Mouse (Mus musculus) neural tube, embryonic 14.5 days (tissue): ENCODE measurements around the gene Mbnl3. TPM values are rescaled to one million over a fixed set of nuclear protein-coding genes. Genes with fewer than 3 reads are reported as not detected.

ENCODE experiments used
- ATAC-seq: fragments of 200-750 bp; cut with Nextera tagmentation; 2 replicates; pipeline ENCODE4 v1.8.0; 2017; ENCODE audit warnings: low read depth, mild to moderate bottlenecking, moderate TSS enrichment, moderate library complexity
- H3K27ac ChIP-seq: fragments of 300-500 bp; sonication (generic); 2 replicates; pipeline ENCODE4 v1.5.1; 2014; ENCODE audit warnings: low read depth, mild to moderate bottlenecking, control low read depth, low read length, moderate library complexity, mixed read lengths
- H3K27me3 ChIP-seq: fragments of 300-500 bp; sonication (generic); 2 replicates; pipeline ENCODE4 v1.6.1; 2014; ENCODE audit warnings: low read length; ENCODE audit not compliant: control insufficient read depth, insufficient read depth
- H3K36me3 ChIP-seq: fragments of 300-500 bp; sonication (generic); 2 replicates; pipeline ENCODE4 v1.6.1; 2014; ENCODE audit warnings: low read length, mixed read lengths; ENCODE audit not compliant: control insufficient read depth, insufficient read depth
- H3K4me1 ChIP-seq: fragments of 300-500 bp; sonication (generic); 2 replicates; pipeline ENCODE4 v1.6.1; 2014; ENCODE audit warnings: low read length; ENCODE audit not compliant: control insufficient read depth, insufficient read depth
- H3K4me2 ChIP-seq: fragments of 300-500 bp; sonication (generic); 2 replicates; pipeline ENCODE4 v1.6.1; 2014; ENCODE audit warnings: mild to moderate bottlenecking, low read depth, low read length, control low read depth
- H3K4me3 ChIP-seq: fragments of 300-500 bp; sonication (generic); 2 replicates; pipeline ENCODE4 v1.5.1; 2014; ENCODE audit warnings: low read depth, low read length, control low read depth, mixed read lengths
- H3K9ac ChIP-seq: fragments of 300-500 bp; sonication (generic); replicated peaks from 2 replicates; pipeline ENCODE4 v1.6.1; 2014; ENCODE audit warnings: low read depth, mild to moderate bottlenecking, control low read depth, low read length, mixed read lengths
- H3K9me3 ChIP-seq: fragments of 300-500 bp; sonication (generic); 2 replicates; pipeline ENCODE4 v1.6.1; 2016; ENCODE audit warnings: low read length; ENCODE audit not compliant: control insufficient read depth
- WGBS: fragments of 180-500 bp; shearing (Covaris S2); extraction: QIAGEN DNeasy Blood & Tissue Kit; methylation state at CpG from one replicate; pipeline ENCODE4 v1.1.7; 2014; 5-methylcytosine and 5-hydroxymethylcytosine counted together
- polyA plus RNA-seq: library from polyadenylated mRNA; unstranded; fragments of >200 nt; fragmentation: Nextera tagmentation; extraction: Ambion mirVana; gene quantifications from 2 replicates; pipeline ENCODE4 v1.2.1, GENCODE M21; 2014

Mbnl3 gene
- 0.16 and 0.93 TPM in 2 replicates for polyA plus RNA-seq

- H3K27ac ChIP-seq, result no peak within 1 kb of the TSS
- no peaks in the 10 kb centered on the region for H3K9me3 ChIP-seq
- 27% methylated on average over 11 of the region's 11 CpGs for WGBS
- peaks cover 8% of the 10 kb centered on the region; the same call in 1 of the 2 replicates for H3K27me3 ChIP-seq
- H3K9ac ChIP-seq, result no peak within 1 kb of the TSS
- H3K36me3 ChIP-seq, result no peaks in the 10 kb centered on the region
- peak within 1 kb of the TSS; percentile 78 for H3K4me2 ChIP-seq
- peak within 1 kb of the TSS; percentile 41 for H3K4me3 ChIP-seq
- ATAC-seq, result no peak
- no peaks in the 10 kb centered on the region for H3K4me1 ChIP-seq
These were observed at the start of gene Mbnl3 for GRCm38 (mm10) chrX:51206432-51206831. Mbnl3 (minus strand) TSS chrX:51206532.

DNA sequence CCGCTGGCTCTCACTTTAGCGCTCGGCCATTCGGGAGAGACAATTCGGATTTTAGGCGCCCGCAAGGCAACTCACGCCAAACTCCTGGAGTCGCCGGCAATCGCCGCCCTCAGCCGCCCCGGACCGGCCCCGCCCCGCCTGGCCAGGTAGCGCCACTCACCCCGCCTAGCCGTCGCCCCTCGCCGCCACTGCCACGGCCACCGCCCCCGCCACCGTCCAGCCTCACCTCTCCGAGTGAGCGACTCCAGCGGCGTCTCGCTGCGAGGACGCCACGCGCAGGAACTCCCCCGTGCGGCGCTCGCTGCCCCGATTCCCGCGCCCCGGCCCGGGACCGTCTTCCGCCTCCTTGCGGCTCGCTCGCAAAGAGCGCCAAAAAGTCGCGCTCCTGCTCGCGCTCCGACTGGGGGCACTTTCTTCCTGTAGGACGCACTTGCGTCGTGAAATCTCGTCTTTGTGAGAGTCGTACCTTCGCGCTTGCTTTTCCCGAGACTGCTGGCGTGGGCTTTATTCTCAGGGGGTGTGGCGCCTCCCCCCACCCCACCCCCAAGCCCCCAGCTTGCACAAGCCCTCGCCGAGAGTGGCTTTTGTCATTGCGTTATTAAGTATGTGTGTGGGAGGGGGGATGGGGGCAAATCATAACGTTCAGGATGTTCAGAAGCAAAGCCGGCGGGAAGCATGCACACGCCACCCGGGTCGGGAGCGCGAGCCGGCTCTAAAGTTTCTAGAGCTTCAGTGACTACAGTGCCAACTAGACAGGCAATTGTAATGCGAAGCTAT is 596 bp downstream of the Mbnl3 start:
- Histone ChIP-seq H3K4me1 (no peaks in the 10 kb centered on the region), H3K27ac (no peak overlapping the region), H3K9ac (no peak overlapping the region), H3K4me2 (peak overlapping the region; percentile 78), H3K36me3 (no peaks in the 10 kb centered on the region), H3K9me3 (no peaks in the 10 kb centered on the region), H3K4me3 (peak overlapping the region; percentile 41), H3K27me3 (peaks cover 8% of the 10 kb centered on the region; the same call in 1 of the 2 replicates)
- WGBS, result 21% methylated on average over 71 of the region's 79 CpGs
- ATAC-seq, result peak; percentile 80

DNA sequence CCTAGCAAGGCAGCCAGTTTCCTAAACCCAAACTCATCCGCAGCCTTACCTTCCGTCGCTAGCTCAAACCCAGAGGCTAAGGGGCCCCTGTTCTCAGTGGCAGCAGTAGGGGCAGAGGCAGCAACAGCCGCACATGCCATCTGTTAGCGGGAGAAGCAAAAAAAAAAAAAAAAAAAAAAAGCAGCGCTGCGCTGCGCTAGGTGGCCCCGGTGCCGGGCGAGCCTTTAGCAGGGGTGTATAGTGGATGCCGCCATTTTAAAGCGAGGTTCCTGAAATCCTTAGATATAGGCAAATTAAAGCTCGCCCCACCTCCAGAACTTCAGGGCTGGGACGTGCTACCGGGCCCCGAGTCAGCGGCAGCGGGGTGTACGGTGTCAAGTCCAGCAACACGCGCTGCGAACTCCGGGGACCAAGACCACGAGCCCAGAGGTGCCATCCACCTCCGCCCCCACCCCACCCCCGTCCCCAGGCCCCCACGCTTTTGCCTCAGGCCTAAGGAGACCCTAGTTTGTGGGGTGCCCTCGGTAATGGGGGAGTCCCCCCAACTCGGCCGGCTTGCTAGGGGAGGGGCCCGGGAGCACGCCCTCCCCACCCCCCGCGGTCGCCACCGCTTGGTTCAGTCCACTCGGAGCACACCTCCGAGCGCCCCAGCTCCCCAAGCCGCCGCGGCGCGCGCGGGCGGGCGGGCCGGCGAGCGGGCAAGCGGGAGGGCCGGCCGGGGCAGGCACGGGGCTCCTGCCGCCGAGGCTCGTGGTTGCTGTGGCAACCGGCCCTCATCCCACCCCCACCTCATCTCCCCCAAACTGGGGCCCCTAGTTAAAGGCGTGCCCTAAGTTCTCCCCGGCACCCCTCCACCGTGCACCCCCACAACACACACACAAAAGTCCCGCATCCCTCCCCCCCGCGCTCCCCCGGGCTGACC is 1.4 kb downstream of the Mbnl3 start:
- Histone ChIP-seq H3K9me3 (no peaks in the 10 kb centered on the region), H3K27me3 (peaks cover 8% of the 10 kb centered on the region; the same call in 1 of the 2 replicates), H3K4me1 (no peaks in the 10 kb centered on the region), H3K27ac (no peak overlapping the region), H3K9ac (no peak overlapping the region), H3K4me3 (peak overlapping the region; percentile 41), H3K4me2 (peak overlapping the region; percentile 78), H3K36me3 (no peaks in the 10 kb centered on the region)
- ATAC-seq, result peak; percentile 84
- 21% methylated on average over 50 of the region's 67 CpGs for WGBS

- ATAC-seq, result no peak
- no peaks in the 10 kb centered on the region for H3K9me3 ChIP-seq
- no peak overlapping the region for H3K27ac ChIP-seq
- no peaks in the 10 kb centered on the region for H3K27me3 ChIP-seq
- H3K4me2 ChIP-seq, result no peak overlapping the region
- H3K9ac ChIP-seq, result no peak overlapping the region
- no peak overlapping the region for H3K4me3 ChIP-seq
- H3K36me3 ChIP-seq, result no peaks in the 10 kb centered on the region
- H3K4me1 ChIP-seq, result no peaks in the 10 kb centered on the region
These were observed 9.3 kb downstream of the Mbnl3 start for GRCm38 (mm10) chrX:51197012-51197411.

GRCm38 (mm10) chrX:51171914-51172313 is 34.4 kb downstream of the Mbnl3 start:
- ATAC-seq, result no peak
- Histone ChIP-seq H3K9ac (no peak overlapping the region), H3K4me1 (no peaks in the 10 kb centered on the region), H3K9me3 (no peaks in the 10 kb centered on the region), H3K27ac (no peak overlapping the region), H3K4me3 (no peak overlapping the region), H3K27me3 (no peaks in the 10 kb centered on the region), H3K36me3 (no peaks in the 10 kb centered on the region), H3K4me2 (no peak overlapping the region)
- WGBS, result 44% methylated on average over 2 of the region's 2 CpGs

DNA sequence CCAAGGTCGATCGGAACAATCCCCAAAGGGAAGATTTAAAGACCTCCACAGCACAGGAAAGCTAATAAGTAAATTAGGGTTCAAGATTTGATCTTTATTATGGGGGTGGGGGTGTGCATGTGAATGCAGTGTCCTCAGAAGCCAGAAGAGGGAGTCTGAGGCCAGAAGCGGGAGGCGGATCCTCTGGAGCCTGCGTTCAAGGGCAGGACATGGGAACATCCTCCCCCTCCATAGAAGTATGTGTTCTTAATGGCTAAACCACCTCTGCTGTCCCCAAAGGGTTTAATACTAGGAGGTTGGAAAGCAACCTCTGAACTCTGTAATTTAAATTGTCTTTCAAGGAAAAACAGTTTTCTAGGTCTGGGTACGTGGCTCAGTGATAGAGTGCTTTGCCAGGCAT is 34.9 kb downstream of the Mbnl3 start:
- Histone ChIP-seq H3K9ac (no peak overlapping the region), H3K4me2 (no peak overlapping the region), H3K27ac (no peak overlapping the region), H3K4me1 (no peaks in the 10 kb centered on the region), H3K9me3 (no peaks in the 10 kb centered on the region), H3K4me3 (no peak overlapping the region), H3K27me3 (no peaks in the 10 kb centered on the region), H3K36me3 (no peaks in the 10 kb centered on the region)
- WGBS, result 56% methylated on average over 6 of the region's 6 CpGs
- no peak for ATAC-seq

GRCm38 (mm10) chrX:51170404-51170803 is 35.9 kb downstream of the Mbnl3 start:
- Histone ChIP-seq H3K36me3 (no peaks in the 10 kb centered on the region), H3K27me3 (no peaks in the 10 kb centered on the region), H3K27ac (no peak overlapping the region), H3K9ac (no peak overlapping the region), H3K4me3 (no peak overlapping the region), H3K4me1 (no peaks in the 10 kb centered on the region), H3K9me3 (no peaks in the 10 kb centered on the region), H3K4me2 (no peak overlapping the region)
- 91% methylated on average over 1 of the region's 1 CpGs for WGBS
- no peak for ATAC-seq

DNA sequence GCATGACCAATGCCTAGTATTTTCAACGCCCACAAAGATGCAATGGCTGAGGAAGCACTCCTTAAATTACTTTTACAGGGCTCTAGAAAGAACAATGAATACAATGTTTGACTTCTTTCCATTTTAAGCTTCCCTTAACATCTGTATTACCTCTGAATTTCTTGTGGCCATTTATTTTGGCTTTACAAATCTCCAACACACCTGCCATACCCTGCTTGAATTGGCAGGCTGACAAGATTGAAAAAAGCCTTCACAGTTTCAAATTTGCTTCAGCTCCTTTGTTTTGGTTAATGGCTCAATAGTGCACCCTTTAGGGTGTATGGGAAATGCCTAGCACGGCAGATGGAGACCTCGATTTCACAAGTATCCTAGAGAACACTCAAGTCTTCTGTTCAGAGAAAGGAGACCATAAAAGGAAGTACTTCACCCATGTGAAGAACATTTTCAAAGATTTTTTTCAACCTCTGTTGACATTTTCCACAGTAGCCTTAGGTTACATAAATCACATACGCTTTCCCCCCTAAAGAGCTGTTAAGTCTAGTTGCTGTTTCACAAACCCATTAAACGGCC is 36.8 kb downstream of the Mbnl3 start:
- H3K9me3 ChIP-seq, result no peaks in the 10 kb centered on the region
- no peaks in the 10 kb centered on the region for H3K27me3 ChIP-seq
- H3K27ac ChIP-seq, result no peak overlapping the region
- no peak for ATAC-seq
- no peak overlapping the region for H3K4me3 ChIP-seq
- H3K4me2 ChIP-seq, result no peak overlapping the region
- no peak overlapping the region for H3K9ac ChIP-seq
- WGBS, result 45% methylated on average over 5 of the region's 5 CpGs
- no peaks in the 10 kb centered on the region for H3K4me1 ChIP-seq
- no peaks in the 10 kb centered on the region for H3K36me3 ChIP-seq
